In genomic region chr11:95519299-95519698, GRCm38 (mm10) we compare ENCODE assay signal across 15 mouse cellular contexts.
"Had no signal": no experiment of that assay in that cellular context is flagged by ENCODE, and none has a peak within 500 bp of the region (broad histone marks: within the 10 kb centered on the region; RNA-seq: fewer than 3 reads in every experiment).

No protein-coding gene starts in this region.

- H3K9me3 ChIP-seq: liver, embryonic 15.5 days; neural tube, embryonic 15.5 days had no signal

- H3K36me3 ChIP-seq: liver, embryonic 15.5 days; neural tube, embryonic 15.5 days had no signal

- DNase-seq: kidney, postnatal 10 days; kidney, postnatal 4 days; left cerebral cortex, postnatal 4 days; lung, adult 2 months; lung, postnatal 4 days; right cerebral cortex, adult 18-20 months; right cerebral cortex, postnatal 25 days; thymus, postnatal 4 days had no signal

- H3K27ac ChIP-seq: layer of hippocampus, adult 2 months; liver, embryonic 15.5 days; neural tube, embryonic 15.5 days had no signal

- H3K4me2 ChIP-seq: liver, embryonic 11.5 days; liver, embryonic 15.5 days; midbrain, embryonic 11.5 days; neural tube, embryonic 15.5 days had no signal

- ATAC-seq: lung, postnatal 0 days; midbrain, embryonic 16.5 days had no signal

- H3K9ac ChIP-seq: liver, embryonic 15.5 days; neural tube, embryonic 15.5 days had no signal

- H3K4me3 ChIP-seq: layer of hippocampus, adult 2 months; liver, embryonic 15.5 days; neural tube, embryonic 15.5 days had no signal
